Mouse (Mus musculus) lung, postnatal 0 days (tissue): ENCODE measurements around the gene Ovol1.

Experiments
- CTCF ChIP-seq: IDR thresholded peaks from 2 replicates; pipeline ENCODE4 v1.5.1; 2016; ENCODE audit warnings: antibody characterized with exemption, mild to moderate bottlenecking
- EP300 ChIP-seq: IDR thresholded peaks from 2 replicates; pipeline ENCODE4 v1.6.1; 2016; ENCODE audit warnings: antibody characterized with exemption, mild to moderate bottlenecking, control low read depth

- TF ChIP-seq CTCF (no peak), EP300 (no peak)
Observed at GRCm38 (mm10) chr19:5580776-5581175, 20.3 kb upstream of the Ovol1 start.
